Mouse (Mus musculus) forebrain, embryonic 15.5 days (tissue): Measurements from ENCODE around the gene Grb2. TPM values are rescaled to one million over a fixed set of nuclear protein-coding genes. Genes with fewer than 3 reads are reported as not detected.

ENCODE experiments used
- ATAC-seq: fragments of 200-750 bp; cut with Nextera tagmentation; replicated peaks from 2 replicates; pipeline ENCODE4 v1.8.0; 2017; ENCODE audit warnings: mild to moderate bottlenecking, moderate TSS enrichment, moderate library complexity
- H3K27ac ChIP-seq: fragments of 300-500 bp; sonication (generic); replicated peaks from 2 replicates; pipeline ENCODE4 v1.5.1; 2015; ENCODE audit warnings: mild to moderate bottlenecking, inconsistent platforms
- H3K27me3 ChIP-seq: fragments of 300-500 bp; sonication (generic); 2 replicates; pipeline ENCODE4 v1.6.1; 2015; ENCODE audit warnings: inconsistent platforms
- H3K36me3 ChIP-seq: fragments of 300-500 bp; sonication (generic); 2 replicates; pipeline ENCODE4 v1.6.1; 2015; ENCODE audit warnings: mild to moderate bottlenecking, inconsistent platforms
- H3K4me1 ChIP-seq: fragments of 300-500 bp; sonication (generic); 2 replicates; pipeline ENCODE4 v1.6.1; 2015; ENCODE audit warnings: inconsistent platforms
- H3K4me2 ChIP-seq: fragments of 300-500 bp; sonication (generic); replicated peaks from 2 replicates; pipeline ENCODE4 v1.6.1; 2015; ENCODE audit warnings: mild to moderate bottlenecking, inconsistent platforms
- H3K4me3 ChIP-seq: fragments of 300-500 bp; sonication (generic); 2 replicates; pipeline ENCODE4 v1.5.1; 2015; ENCODE audit warnings: mild to moderate bottlenecking, inconsistent platforms
- H3K9ac ChIP-seq: fragments of 300-500 bp; sonication (generic); replicated peaks from 2 replicates; pipeline ENCODE4 v1.6.1; 2015; ENCODE audit warnings: mild to moderate bottlenecking, inconsistent platforms
- H3K9me3 ChIP-seq: fragments of 300-500 bp; sonication (generic); 2 replicates; pipeline ENCODE4 v1.6.1; 2016; ENCODE audit warnings: inconsistent platforms
- WGBS: fragments of 180-500 bp; shearing (Covaris S2); methylation state at CpG from one replicate; pipeline ENCODE4 v1.1.7; 2015; ENCODE audit warnings: mixed read lengths; 5-methylcytosine and 5-hydroxymethylcytosine counted together
- polyA plus RNA-seq: library from polyadenylated mRNA; unstranded; fragments of >200 nt; fragmentation: Nextera tagmentation; extraction: Ambion mirVana; gene quantifications from 2 replicates; pipeline ENCODE4 v1.2.1, GENCODE M21; 2015

Gene Grb2
- polyA plus RNA-seq, 1 experiment from 2014 or later = 199 TPM

DNA sequence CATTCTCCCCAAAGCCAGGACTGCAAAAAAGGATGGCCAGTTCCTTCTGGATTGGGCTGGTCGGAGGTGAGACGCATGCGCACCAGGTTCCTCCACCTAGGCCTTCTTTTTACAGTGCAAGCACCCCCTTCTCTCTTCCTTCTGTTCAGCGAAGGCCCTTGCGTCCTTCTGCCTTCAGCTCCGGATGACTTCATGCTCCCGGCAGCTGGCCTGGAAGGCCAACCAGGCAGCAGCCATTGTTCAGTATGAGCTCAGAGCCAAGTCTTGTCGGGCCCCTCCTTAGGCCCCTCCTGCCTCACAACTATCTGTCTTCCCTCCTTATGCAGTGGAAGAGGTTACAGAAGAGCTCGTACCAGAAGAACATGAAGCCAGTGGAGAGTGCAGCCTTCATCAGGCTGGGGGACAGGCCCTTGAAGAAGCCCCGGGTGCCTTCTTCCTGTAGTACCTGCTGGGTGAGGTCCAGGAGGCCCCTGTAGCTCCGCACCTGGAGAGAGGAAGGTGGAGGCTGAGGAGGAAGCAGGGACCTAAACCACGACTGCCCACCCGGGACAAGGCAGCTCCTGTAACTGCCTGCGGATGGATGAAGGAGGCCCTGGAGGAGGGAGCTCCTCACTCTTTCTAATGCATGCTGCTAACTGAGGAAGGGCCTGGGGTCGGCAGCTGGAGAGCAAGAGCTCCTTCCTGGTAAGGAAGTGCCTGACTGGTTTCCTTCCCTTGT, 93.1 kb downstream of the Grb2 start:
- H3K9ac ChIP-seq = no peak overlapping the region
- 86% methylated on average over 15 of the region's 15 CpGs for WGBS

DNA sequence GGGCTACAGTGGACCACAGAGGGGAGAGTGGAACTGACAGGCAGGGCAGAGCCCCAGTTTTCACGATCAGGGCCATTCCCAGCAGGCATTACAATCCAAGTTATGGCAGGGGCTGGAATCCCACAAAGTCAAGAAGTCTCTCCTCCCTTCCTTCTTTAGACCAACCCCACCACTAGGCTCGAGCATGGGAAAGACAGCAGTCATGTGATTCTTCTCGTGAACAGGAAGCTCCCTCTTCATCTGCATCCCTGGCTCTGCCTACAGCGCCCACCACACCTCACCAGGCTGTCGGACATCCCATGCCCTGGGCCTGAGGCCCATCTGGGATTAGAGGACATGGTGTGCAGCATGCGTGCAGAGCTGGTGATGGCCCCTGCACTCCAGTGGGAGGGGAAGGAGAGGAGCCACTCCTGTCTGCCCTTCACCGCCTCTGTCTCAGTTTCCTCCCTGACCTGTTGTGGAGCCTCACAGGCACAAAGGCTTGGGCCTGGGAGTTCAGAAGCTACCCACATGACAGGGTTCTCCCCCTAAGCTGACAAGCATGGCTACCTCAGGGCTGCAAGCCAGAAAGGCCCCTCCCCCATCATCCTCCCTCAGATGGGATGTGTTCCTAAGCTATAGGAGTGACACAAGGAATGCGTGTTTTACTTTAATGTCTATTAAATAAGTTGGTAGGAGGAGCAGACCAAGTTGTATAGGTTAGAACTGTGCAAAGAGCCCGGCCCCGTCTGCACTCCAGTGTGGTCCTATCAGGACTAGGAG, 93.9 kb downstream of the Grb2 start:
- Histone ChIP-seq H3K4me2 (no peak overlapping the region), H3K27ac (no peak overlapping the region), H3K9me3 (no peaks in the 10 kb centered on the region), H3K36me3 (peaks cover 13% of the 10 kb centered on the region; the same call in 1 of the 2 replicates), H3K27me3 (no peaks in the 10 kb centered on the region), H3K9ac (no peak overlapping the region), H3K4me3 (no peak overlapping the region), H3K4me1 (peaks cover 18% of the 10 kb centered on the region)
- 85% methylated on average over 10 of the region's 10 CpGs for WGBS
- no peak for ATAC-seq

More for the DNA sequence above, 93.1 kb downstream of the Grb2 start:
- no peak overlapping the region for H3K27ac ChIP-seq
- H3K4me1 ChIP-seq = peaks cover 18% of the 10 kb centered on the region
- no peaks in the 10 kb centered on the region for H3K9me3 ChIP-seq
- peaks cover 13% of the 10 kb centered on the region; the same call in 1 of the 2 replicates for H3K36me3 ChIP-seq
- ATAC-seq = no peak
- H3K4me2 ChIP-seq = no peak overlapping the region
- H3K27me3 ChIP-seq = no peaks in the 10 kb centered on the region
- H3K4me3 ChIP-seq = no peak overlapping the region

DNA sequence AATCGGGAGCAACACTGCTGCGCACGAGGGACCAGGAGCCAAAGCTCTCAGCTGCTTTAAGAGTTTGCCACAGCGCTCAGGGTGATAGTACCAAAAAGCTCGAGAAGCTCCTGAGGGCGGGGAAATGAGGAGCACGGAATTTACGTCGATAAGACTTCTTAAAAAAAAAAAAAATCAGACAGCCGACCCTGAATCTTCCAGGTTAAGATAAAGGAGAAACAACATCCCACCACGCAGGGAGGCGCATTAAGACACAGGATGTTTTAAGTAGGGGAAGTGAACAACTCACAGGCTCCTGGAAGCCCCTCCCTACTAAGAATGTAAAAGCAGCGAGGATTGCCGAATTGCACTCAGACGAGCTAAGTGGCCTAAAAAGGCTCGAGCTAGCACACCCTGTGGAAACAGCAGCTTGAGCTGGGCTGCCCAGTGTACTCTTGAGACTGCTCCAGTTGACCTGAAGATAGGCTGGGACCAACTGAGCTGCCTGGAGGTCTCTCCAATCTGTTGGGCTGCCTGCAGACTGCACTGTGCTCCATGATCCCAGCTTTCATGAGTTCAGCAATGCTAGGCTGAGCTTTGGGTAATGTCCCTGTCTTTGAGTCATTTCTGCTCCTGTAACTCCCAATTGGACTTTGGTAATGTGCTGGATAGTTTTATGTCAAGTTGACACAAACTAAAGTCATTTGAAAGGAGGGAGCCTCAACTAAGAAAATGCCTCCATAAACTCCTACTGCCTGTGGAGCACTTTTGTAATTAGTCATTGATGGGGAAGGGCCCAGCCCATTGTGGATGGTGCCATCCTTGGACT, 95.1 kb downstream of the Grb2 start:
- no peak for ATAC-seq
- Histone ChIP-seq H3K4me1 (peaks cover 18% of the 10 kb centered on the region), H3K9ac (peak overlapping the region; percentile 65), H3K4me2 (peak overlapping the region; percentile 93), H3K9me3 (no peaks in the 10 kb centered on the region), H3K27me3 (no peaks in the 10 kb centered on the region), H3K4me3 (peak overlapping the region; percentile 70), H3K36me3 (peaks cover 15% of the 10 kb centered on the region; the same call in 1 of the 2 replicates), H3K27ac (peak overlapping the region; percentile 77)
- WGBS = 0% methylated on average over 16 of the region's 16 CpGs

DNA sequence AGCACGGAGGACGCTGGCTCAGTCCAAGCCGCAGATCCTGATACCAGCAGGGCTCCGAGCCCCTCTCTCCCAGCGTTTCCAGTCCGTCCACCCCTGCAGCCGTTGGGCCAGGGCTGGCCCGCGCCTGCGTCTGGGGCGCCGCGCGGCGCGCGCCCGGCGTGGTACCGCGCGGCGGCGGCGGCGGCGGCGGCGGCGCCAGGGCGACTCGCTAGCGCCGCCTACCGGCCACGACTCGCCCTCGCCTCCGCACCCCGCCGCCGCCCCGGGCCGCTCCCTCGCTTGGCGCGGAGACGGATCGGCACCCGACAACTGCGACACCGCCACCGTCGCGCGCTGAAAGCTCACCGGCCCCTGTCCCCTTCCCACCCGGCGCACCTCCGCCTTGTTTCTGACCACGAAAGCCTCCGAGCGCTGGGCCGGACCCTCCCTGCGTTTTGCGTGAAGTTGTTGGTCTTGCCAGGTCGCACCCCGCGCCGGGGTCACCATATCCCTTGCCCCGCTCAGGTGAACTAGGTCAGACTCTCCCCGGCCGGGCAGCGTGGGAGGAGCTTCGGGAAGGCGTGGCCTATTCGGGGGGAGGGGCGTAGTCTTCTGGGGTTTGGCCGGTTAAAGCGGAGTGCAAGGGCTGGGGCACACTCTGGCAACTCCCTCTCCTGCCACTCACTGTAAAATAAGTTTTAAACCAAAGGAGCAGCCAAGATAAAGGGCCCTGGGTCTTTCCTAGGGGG, 95.8 kb downstream of the Grb2 start, which contains the start of gene Mif4gd:
Mif4gd (minus strand) TSS at position 560 of the 728 bp plus-strand sequence.
- 1% methylated on average over 67 of the region's 80 CpGs for WGBS

DNA sequence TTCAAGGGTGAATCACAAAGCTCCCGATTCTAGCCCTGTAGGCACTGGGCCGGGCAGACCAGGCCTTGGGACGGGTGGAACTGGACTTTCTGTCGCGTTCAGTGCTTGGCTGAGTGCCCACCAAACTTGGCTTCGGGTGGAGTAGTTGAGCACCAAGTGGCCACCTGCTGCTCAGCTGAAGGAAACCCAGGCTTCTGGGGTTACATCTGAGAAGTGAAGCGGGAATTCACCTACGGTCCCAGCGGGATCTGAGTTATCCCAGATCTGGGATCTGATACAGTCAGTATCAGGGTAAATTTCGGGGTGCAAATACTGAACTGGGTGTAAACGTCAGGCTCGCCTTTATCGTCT, 96.4 kb downstream of the Grb2 start:
- H3K9me3 ChIP-seq = no peaks in the 10 kb centered on the region
- H3K27me3 ChIP-seq = no peaks in the 10 kb centered on the region
- no peak; the same call in 1 of the 2 replicates for ATAC-seq
- H3K9ac ChIP-seq = peak overlapping the region; percentile 65
- peak overlapping the region; percentile 66 for H3K27ac ChIP-seq
- peak overlapping the region; percentile 70 for H3K4me3 ChIP-seq
- H3K4me2 ChIP-seq = peak overlapping the region; percentile 93
- peaks cover 18% of the 10 kb centered on the region for H3K4me1 ChIP-seq
- 2% methylated on average over 13 of the region's 13 CpGs for WGBS
- H3K36me3 ChIP-seq = peaks cover 26% of the 10 kb centered on the region

More for the DNA sequence above, 95.8 kb downstream of the Grb2 start, which contains the start of gene Mif4gd:
- Histone ChIP-seq H3K27ac (peak within 1 kb of the TSS; percentile 77), H3K9ac (peak within 1 kb of the TSS; percentile 65), H3K4me3 (peak within 1 kb of the TSS; percentile 70), H3K4me2 (peak within 1 kb of the TSS; percentile 93), H3K36me3 (peaks cover 21% of the 10 kb centered on the region; the same call in 1 of the 2 replicates), H3K27me3 (no peaks in the 10 kb centered on the region), H3K4me1 (peaks cover 18% of the 10 kb centered on the region), H3K9me3 (no peaks in the 10 kb centered on the region)
- ATAC-seq = peak; percentile 75

DNA sequence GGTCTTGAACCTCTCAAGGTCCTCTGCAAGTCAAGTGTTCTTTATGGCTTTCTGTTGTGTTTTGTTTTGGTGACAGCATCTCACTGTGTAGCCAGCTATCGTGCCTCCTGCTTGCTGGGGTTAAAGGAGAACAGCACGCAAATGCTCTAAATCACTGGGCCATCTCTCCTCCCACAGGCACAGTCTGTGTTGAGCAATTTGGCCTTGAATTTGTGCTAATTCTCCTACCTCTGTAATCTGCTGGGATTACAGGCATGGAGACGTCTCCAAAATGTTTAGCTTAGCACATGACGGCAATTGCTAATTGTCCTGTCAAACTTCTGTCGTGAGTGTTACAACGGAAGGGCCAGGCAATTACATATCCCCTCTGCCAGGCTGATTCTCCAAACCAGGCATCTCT, 97.2 kb downstream of the Grb2 start:
- H3K4me1 ChIP-seq = peaks cover 18% of the 10 kb centered on the region
- no peak overlapping the region for H3K4me3 ChIP-seq
- H3K27ac ChIP-seq = no peak overlapping the region
- no peaks in the 10 kb centered on the region for H3K9me3 ChIP-seq
- H3K9ac ChIP-seq = no peak overlapping the region
- no peak overlapping the region for H3K4me2 ChIP-seq
- H3K27me3 ChIP-seq = no peaks in the 10 kb centered on the region
- ATAC-seq = no peak
- 71% methylated on average over 6 of the region's 6 CpGs for WGBS
- peaks cover 33% of the 10 kb centered on the region for H3K36me3 ChIP-seq

DNA sequence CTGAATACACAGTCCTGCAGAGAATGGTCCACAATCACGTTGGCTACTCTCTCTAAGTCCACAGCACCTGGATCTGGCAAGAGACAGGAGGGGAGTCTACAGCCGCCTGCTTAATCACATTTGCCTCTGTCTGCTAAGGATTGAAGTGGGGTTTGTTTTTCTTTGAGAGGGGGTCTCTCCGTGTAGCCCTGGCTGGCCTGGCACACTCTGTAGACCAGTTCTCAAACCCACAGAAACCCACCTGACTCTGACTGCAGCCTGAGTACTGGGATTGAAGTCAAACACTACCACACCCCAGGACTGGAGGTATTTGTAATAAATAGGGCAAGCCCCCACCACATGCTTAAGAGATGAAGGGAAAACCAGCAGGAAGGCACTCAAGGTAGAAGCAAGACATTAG, 98.8 kb downstream of the Grb2 start:
- Histone ChIP-seq H3K27ac (no peak overlapping the region), H3K36me3 (peaks cover 29% of the 10 kb centered on the region), H3K4me1 (peaks cover 31% of the 10 kb centered on the region), H3K27me3 (no peaks in the 10 kb centered on the region), H3K9ac (no peak overlapping the region), H3K4me2 (no peak overlapping the region), H3K4me3 (no peak overlapping the region), H3K9me3 (no peaks in the 10 kb centered on the region)
- 81% methylated on average over 3 of the region's 3 CpGs for WGBS
- ATAC-seq = no peak

DNA sequence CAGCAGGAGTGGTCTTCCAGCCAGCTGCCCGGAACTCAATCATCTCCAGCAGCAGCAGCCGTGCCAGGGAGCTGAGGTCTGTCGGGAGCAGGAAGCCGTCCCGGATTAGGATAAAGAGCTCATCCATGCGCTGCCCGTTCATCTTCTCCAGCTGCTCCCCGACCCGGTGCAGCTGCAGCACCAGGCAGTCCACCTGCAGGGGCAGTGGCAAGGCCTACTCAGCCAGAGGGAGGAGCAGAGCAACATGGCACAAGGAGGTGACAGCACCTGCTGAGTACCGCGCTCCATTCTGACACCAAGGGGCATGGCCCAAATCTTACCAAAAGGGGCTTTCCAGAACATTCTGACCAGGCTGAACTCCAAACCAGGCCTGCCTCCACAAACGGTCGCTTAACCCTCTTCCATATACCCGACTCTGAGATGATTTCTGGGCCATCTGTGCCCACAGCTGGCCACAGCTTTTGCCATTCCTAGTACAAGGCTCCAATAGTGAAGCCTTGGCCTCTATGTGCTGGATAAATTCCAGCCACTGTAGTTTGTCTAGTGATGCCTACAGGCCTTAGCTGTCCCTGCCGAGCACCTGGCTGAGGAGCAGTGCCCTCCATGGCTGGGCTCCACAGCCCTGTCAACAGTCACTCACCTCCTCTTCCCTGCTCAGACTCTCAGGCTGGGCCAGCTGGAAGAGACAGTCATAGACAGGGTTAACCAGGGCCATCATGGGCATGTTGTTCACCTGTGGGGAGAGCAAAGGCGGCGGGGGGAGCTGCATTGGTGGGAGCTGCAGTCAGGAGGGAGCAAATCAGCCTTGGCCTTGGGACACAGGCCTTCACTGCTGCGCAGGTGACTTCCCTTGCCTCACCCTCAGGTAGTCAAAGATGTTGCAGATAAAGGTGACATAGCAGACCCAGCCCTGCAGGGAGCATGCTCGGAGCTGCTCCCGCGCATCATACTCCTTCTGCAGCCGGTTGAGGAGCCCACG, 99.7 kb downstream of the Grb2 start:
- Histone ChIP-seq H3K9me3 (no peaks in the 10 kb centered on the region), H3K4me3 (no peak overlapping the region), H3K36me3 (peaks cover 29% of the 10 kb centered on the region), H3K9ac (no peak overlapping the region), H3K27ac (no peak overlapping the region), H3K27me3 (no peaks in the 10 kb centered on the region), H3K4me2 (no peak overlapping the region), H3K4me1 (peaks cover 35% of the 10 kb centered on the region)
- 86% methylated on average over 23 of the region's 23 CpGs for whole genome bisulfite sequencing
- ATAC-seq = no peak

DNA sequence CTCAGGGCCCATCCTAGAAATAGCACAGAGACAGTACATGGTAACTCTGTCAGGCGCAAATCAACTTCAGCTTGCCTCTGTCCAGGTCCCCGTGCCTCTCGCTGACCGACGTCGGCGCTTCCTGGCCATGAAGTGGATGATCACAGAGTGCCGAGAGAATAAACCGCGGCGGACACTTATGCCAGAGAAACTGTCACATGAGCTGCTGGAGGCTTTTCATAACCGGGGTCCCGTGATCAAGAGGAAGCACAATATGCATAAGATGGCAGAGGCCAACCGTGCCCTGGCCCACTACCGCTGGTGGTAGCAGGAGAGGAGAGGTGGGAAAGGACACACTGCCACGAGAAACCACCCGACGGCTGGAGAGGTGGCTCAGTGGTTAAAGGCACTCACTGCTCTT, 101.7 kb downstream of the Grb2 start:
- ATAC-seq = no peak
- H3K27ac ChIP-seq = no peak overlapping the region
- no peaks in the 10 kb centered on the region for H3K27me3 ChIP-seq
- 94% methylated on average over 18 of the region's 18 CpGs for WGBS
- H3K4me1 ChIP-seq = peaks cover 34% of the 10 kb centered on the region
- no peak overlapping the region for H3K9ac ChIP-seq
- H3K4me2 ChIP-seq = no peak overlapping the region
- H3K36me3 ChIP-seq = peaks cover 29% of the 10 kb centered on the region
- no peaks in the 10 kb centered on the region for H3K9me3 ChIP-seq
- H3K4me3 ChIP-seq = no peak overlapping the region

DNA sequence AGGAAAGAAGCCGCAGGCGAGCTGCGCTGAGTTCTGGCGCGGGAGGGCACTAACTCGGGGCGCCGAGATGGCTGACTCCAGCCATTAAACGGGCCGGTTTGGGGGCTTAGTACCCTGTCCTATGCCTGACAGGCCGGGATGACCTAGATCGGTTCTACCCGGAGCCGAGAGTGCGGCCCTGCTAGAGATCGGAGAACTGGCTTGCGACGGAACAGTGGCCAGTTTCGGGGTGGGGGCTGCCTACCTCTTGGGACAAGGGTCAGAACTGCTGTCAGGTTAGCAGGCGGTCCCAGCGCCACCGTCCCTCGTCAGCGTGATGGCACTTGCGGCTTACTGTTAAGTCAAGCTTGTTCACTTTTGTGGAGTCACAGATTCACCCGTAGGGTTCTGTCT, 104.1 kb downstream of the Grb2 start:
- Histone ChIP-seq H3K27ac (peak overlapping the region; percentile 95), H3K4me2 (peak overlapping the region; percentile 94), H3K4me3 (peak overlapping the region; percentile 96), H3K9ac (peak overlapping the region; percentile 97), H3K4me1 (peaks cover 36% of the 10 kb centered on the region), H3K9me3 (no peaks in the 10 kb centered on the region), H3K27me3 (no peaks in the 10 kb centered on the region), H3K36me3 (peaks cover 29% of the 10 kb centered on the region)
- WGBS = 0% methylated on average over 26 of the region's 26 CpGs
- peak; percentile 60 for ATAC-seq
